Mouse (Mus musculus): ENCODE measurements at regions not wholly inside any gene's neighbourhood (a gene's known extent, or its start where the extent isn't known, plus 50 kb on each side); places are given as distances from the start of the nearest gene placed in this dataset.

- H3K9ac ChIP-seq: no peak overlapping the region
- H3K27me3 ChIP-seq: no peaks in the 10 kb centered on the region
- no peaks in the 10 kb centered on the region for H3K9me3 ChIP-seq
- no peak overlapping the region for H3K4me3 ChIP-seq
- H3K36me3 ChIP-seq: no peaks in the 10 kb centered on the region
- 48% methylated on average over 2 of the region's 2 CpGs for WGBS
- H3K27ac ChIP-seq (replicated peaks): no peak overlapping the region
- no peaks in the 10 kb centered on the region for H3K4me1 ChIP-seq (replicated peaks)
- ATAC-seq (ENCODE audit: low FRiP score, low read depth): no peak
- no peak overlapping the region for H3K4me2 ChIP-seq
Measured at GRCm38 (mm10) chr3:114279653-114280052, 249.3 kb downstream of the Col11a1 start.

- Histone ChIP-seq H3K4me1 (replicated peaks) (no peaks in the 10 kb centered on the region), H3K9ac (no peak overlapping the region), H3K27me3 (no peaks in the 10 kb centered on the region), H3K4me2 (no peak overlapping the region), H3K27ac (replicated peaks) (no peak overlapping the region), H3K4me3 (no peak overlapping the region), H3K9me3 (no peaks in the 10 kb centered on the region), H3K36me3 (no peaks in the 10 kb centered on the region)
- no peak for ATAC-seq (ENCODE audit: low FRiP score, low read depth)
- WGBS: 98% methylated on average over 1 of the region's 1 CpGs
Measured at GRCm38 (mm10) chr3:114319444-114319843, 289.1 kb downstream of the Col11a1 start.

- Histone ChIP-seq H3K9ac (no peak overlapping the region), H3K27me3 (no peaks in the 10 kb centered on the region), H3K4me2 (no peak overlapping the region), H3K27ac (replicated peaks) (no peak overlapping the region), H3K4me3 (no peak overlapping the region), H3K36me3 (no peaks in the 10 kb centered on the region), H3K9me3 (no peaks in the 10 kb centered on the region), H3K4me1 (replicated peaks) (no peaks in the 10 kb centered on the region)
- no peak for ATAC-seq (ENCODE audit: low FRiP score, low read depth)
Measured at GRCm38 (mm10) chr3:114334334-114334733, 304.0 kb downstream of the Col11a1 start.

GRCm38 (mm10) chr3:114343714-114344113 is 313.4 kb downstream of the Col11a1 start:
- WGBS: 93% methylated on average over 2 of the region's 2 CpGs

GRCm38 (mm10) chr3:114380044-114380443 is 349.7 kb downstream of the Col11a1 start:
- Histone ChIP-seq H3K36me3 (no peaks in the 10 kb centered on the region), H3K4me3 (no peak overlapping the region), H3K4me1 (replicated peaks) (no peaks in the 10 kb centered on the region), H3K27me3 (no peaks in the 10 kb centered on the region), H3K4me2 (no peak overlapping the region), H3K27ac (replicated peaks) (no peak overlapping the region), H3K9me3 (no peaks in the 10 kb centered on the region), H3K9ac (no peak overlapping the region)
- 51% methylated on average over 5 of the region's 5 CpGs for WGBS
- ATAC-seq (ENCODE audit: low FRiP score, low read depth): peak; percentile 54; the same call in 1 of the 2 replicates

More at GRCm38 (mm10) chr3:114343714-114344113, 313.4 kb downstream of the Col11a1 start:
- Histone ChIP-seq H3K36me3 (no peaks in the 10 kb centered on the region), H3K4me1 (replicated peaks) (no peaks in the 10 kb centered on the region), H3K27me3 (no peaks in the 10 kb centered on the region), H3K9ac (no peak overlapping the region), H3K9me3 (no peaks in the 10 kb centered on the region), H3K4me2 (no peak overlapping the region), H3K4me3 (no peak overlapping the region), H3K27ac (replicated peaks) (no peak overlapping the region)
- no peak for ATAC-seq (ENCODE audit: low FRiP score, low read depth)

GRCm38 (mm10) chr3:114403467-114403866 is 373.1 kb downstream of the Col11a1 start:
- H3K4me2 ChIP-seq: no peak overlapping the region
- no peaks in the 10 kb centered on the region for H3K36me3 ChIP-seq
- H3K27me3 ChIP-seq: no peaks in the 10 kb centered on the region
- H3K9me3 ChIP-seq: no peaks in the 10 kb centered on the region
- H3K4me3 ChIP-seq: no peak overlapping the region
- H3K27ac ChIP-seq (replicated peaks): no peak overlapping the region
- no peak for ATAC-seq (ENCODE audit: low FRiP score, low read depth)
- H3K9ac ChIP-seq: no peak overlapping the region
- no peaks in the 10 kb centered on the region for H3K4me1 ChIP-seq (replicated peaks)
- WGBS: 83% methylated on average over 3 of the region's 3 CpGs

Measured in hindbrain, embryonic 15.5 days (tissue).